Mouse (Mus musculus): ENCODE data around the gene Hspa1b. TPM values are rescaled to one million over a fixed set of nuclear protein-coding genes. Genes with fewer than 3 reads are reported as not detected.

Gene Hspa1b
- total and polyA plus RNA-seq, 3 experiments, result 0.08 to 0.15 TPM; not detected in 1

DNA sequence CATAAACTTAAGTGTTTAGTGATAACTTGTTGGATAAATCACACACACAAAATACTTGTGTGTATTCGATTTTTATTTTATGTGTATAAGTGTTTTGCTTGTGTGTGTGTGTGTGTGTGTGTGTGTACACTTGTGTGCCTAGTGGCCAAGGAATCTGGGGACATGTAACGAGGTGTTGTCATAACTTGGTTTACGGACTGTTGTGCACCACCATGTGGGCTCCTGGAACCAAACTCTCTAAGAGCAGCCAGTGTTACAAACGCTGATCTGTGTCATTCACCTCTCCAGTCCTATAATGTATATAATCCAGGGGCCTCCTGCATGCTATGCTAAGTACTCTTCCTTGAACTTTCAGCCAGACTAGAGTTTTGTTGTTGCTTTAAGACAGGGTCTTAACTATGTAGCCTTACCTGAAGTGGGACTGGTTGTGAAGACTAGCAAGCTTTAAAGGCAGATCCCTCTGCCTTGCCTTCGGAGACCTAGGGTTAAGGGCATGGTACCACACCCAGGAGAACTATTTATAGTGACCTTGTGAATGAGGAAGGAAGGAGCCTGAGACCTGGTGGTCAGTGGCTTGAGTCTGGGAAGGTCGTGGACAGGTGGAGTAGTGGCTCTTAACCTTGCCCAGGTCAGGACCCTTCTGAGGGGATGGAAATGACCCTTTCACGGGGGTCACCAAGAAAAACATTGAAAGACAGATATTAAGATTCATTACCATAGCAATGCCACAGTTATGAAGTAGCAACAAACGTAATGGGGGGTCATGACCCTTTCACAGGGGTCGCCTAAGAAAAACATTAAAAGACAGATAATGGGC, 44.2 kb upstream of the Hspa1b start (continued):
- no peak for TF ChIP-seq HCFC1 (IDR thresholded peaks at IDR 0.05; ENCODE audit: low read depth, low read length)

DNA sequence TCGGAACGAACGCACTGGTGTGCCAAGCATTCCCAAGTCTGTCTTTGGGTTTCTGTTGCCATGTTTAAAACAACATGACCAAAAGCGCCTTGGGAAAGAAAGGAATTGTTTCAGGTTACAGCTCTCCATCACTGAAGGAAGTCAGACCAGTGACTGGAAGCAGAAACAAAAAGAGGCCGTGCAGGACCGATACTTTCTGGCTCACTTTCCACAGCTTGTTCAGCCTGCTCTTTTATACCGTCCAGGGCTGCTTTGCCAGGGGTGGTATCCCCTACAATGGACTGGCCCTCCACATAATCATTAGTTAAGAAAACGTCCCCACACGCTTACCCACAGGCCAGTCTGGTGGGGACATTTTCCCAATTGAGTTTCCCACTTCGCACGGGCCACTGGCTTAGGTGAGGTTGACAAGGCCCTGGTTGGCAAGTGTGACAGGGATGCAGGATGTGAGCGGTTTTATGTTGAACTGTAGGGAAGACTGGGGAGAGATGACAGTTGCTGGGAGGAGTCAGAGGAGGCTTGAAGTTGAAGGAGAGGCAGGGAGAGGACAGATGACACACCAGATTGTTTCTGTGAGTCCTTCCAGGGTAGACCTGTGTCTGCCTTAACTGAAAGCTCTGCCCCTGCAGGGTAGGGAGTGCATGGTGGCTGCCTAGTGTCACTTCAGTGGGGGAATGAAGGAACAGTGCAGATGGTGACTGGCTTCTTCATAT, 43.3 kb upstream of the Hspa1b start:
- dilution Hi-C loops (cut with MboI; ENCODE audit: extremely low pct_ligation_motif_present, extremely low pct_unique_long_range_greater_than_20kb, low sequenced_read_pairs), result no loop called here
- peak overlapping the region; percentile 100 for H3K27ac ChIP-seq (ENCODE audit: insufficient read depth, low read depth)
- peak overlapping the region; percentile 84 to 94 (median 86) for H3K4me3 ChIP-seq (replicated peaks in 1 of 3; ENCODE audit: low read depth in 2 of 3, low read length in 2 of 3, poor library complexity in 1 of 3)
- H3K36me3 ChIP-seq (replicated peaks in 1 of 2; ENCODE audit: control insufficient read depth in 1 of 2, insufficient read depth in 1 of 2, low read length in 1 of 2), result peaks cover 45 to 59% of the 10 kb centered on the region in 2 experiments
- peak overlapping the region; percentile 88 for H3K4me2 ChIP-seq (ENCODE audit: insufficient read depth, low read depth, poor library complexity, severe bottlenecking)
- H3K79me2 ChIP-seq (replicated peaks; ENCODE audit: control insufficient read depth, extremely low read depth, insufficient read depth, poor library complexity, severe bottlenecking), result peaks cover 36% of the 10 kb centered on the region
- H3K27me3 ChIP-seq (replicated peaks), result no peaks in the 10 kb centered on the region
- in situ Hi-C loops (cut with MboI; ENCODE audit: low pct_ligation_motif_present, low pct_unique_long_range_greater_than_20kb, low sequenced_read_pairs), result no loop called here
- H3K4me1 ChIP-seq (ENCODE audit: control insufficient read depth in 1 of 2, insufficient read depth in 2 of 2), result peaks cover 8 to 14% of the 10 kb centered on the region in 2 experiments; a peak in 3 of 4 replicates
- peak; percentile 60 for DNase-seq (ENCODE audit: extremely low read depth)
- peaks cover 27% of the 10 kb centered on the region for H3K9me3 ChIP-seq (replicated peaks; ENCODE audit: low read length)
- TF ChIP-seq ZC3H11A (IDR thresholded peaks at IDR 0.05; ENCODE audit: low read depth, low read length) (no peak), JUN (IDR thresholded peaks at IDR 0.05; ENCODE audit: insufficient read depth, low read depth, low read length) (no peak), CHD1 (IDR thresholded peaks at IDR 0.05; ENCODE audit: low read depth, low read length) (peak; percentile 51; the same call in 1 of the 2 replicates), MAFK (IDR thresholded peaks at IDR 0.05; ENCODE audit: insufficient replicate concordance, low read length) (no peak), POLR2A (IDR thresholded peaks at IDR 0.05; ENCODE audit: low read depth, low read length) (peak; percentile 71), BHLHE40 (IDR thresholded peaks at IDR 0.05; ENCODE audit: low read depth, low read length) (no peak), UBTF (IDR thresholded peaks at IDR 0.05; ENCODE audit: low read depth, low read length) (no peak), RAD21 (IDR thresholded peaks at IDR 0.05; ENCODE audit: low read depth, low read length) (no peak), NELFE (IDR thresholded peaks at IDR 0.05; ENCODE audit: low read depth, low read length) (peak; percentile 63), MXI1 (IDR thresholded peaks at IDR 0.05; ENCODE audit: low read depth, low read length) (no peak; the same call in 1 of the 2 replicates), MAX (IDR thresholded peaks at IDR 0.05; ENCODE audit: low read length) (no peak), TBP (conservative IDR thresholded peaks at IDR 0.05; ENCODE audit: low read depth, low read length) (peak; percentile 83), POLR2AphosphoS2 (IDR thresholded peaks at IDR 0.05; ENCODE audit: low read depth, low read length) (peak; percentile 78; the same call in 1 of the 2 replicates)
- H3K9ac ChIP-seq (ENCODE audit: insufficient read depth, low read depth), result peak overlapping the region; percentile 100
